Mouse (Mus musculus) small intestine, adult 2 months (tissue): ENCODE data around the gene Nipsnap1.

ENCODE experiments used
- CTCF ChIP-seq: fragments of 200-500 bp; IDR thresholded peaks from 2 replicates; pipeline ENCODE4 v1.5.1; 2012; ENCODE audit warnings: low read depth, mild to moderate bottlenecking, control low read depth, inconsistent platforms, low read length, moderate library complexity, mixed read lengths; ENCODE audit not compliant: insufficient replicate concordance, insufficient read length; ENCODE audit errors: extremely low read depth
- POLR2A ChIP-seq: fragments of 200-500 bp; IDR thresholded peaks from 2 replicates; pipeline ENCODE4 v1.6.1; 2012; ENCODE audit warnings: low read depth, mild to moderate bottlenecking, control low read depth, inconsistent platforms, low read length, moderate library complexity

DNA sequence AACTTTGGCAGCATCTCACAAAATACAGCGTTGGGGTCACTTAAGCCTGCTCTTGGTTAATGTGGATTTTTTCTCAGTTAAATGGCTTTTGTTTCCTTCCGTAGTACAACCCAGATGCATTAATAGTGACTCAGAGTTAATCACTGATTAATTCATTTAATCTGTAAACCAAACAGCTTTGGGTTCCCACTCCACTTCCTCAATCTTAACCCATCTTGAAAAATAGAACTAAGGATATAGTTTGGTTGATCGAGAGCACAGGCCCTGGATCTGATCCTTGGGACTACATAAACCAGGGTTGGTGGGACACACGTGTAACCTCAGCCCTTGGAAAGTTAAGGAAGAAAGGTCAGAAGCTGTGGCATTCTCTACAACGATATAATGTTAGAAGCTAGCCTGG is 62.5 kb downstream of the Nipsnap1 start:
- TF ChIP-seq CTCF (no peak), POLR2A (no peak)
